Comparison of ENCODE assay signal across 30 mouse cellular contexts in the genomic region with DNA sequence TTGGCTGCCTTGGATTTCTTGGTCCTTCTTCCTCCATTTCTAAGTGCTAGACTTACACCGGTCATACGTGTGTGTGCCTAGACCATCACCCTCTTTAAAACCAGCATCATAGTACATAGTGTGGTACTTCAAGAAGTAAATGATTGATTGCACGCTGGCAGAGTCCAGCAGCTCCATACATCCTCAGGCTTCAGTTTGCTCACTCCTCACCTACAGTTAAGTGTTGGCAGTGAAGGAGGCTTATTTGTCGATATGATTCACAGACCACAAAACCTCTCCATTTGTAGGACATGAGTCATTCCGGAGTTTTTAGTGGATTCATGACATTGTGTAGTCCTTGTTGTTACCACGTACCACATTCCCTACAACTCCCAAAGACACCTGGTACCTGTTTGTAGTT. TPM values are rescaled to one million over a fixed set of nuclear protein-coding genes. Genes with fewer than 3 reads are reported as not detected.
DNase-seq lines count a peak whose midpoint lies in the region; ATAC-seq and TF ChIP-seq lines count a peak whose summit lies in the region.
"Had no signal": no experiment of that assay in that cellular context is flagged by ENCODE, and none has a peak within 500 bp of the region (broad histone marks: within the 10 kb centered on the region; RNA-seq: fewer than 3 reads in every experiment).

No protein-coding gene starts in this region.

- 64% methylated on average over 6 of the region's 6 CpGs for WGBS in lung, embryonic 14.5 days
- WGBS in stomach, embryonic 16.5 days: 81% methylated on average over 6 of the region's 6 CpGs

- no peak overlapping the region for H3K27ac ChIP-seq in lung, embryonic 14.5 days (ENCODE audit: low read depth)
- H3K27ac ChIP-seq in stomach, embryonic 16.5 days (ENCODE audit: low read length): peak overlapping the region; percentile 46
- H3K27ac ChIP-seq: embryonic facial prominence, embryonic 10.5 days; embryonic facial prominence, embryonic 15.5 days; hindbrain, embryonic 13.5 days; liver, embryonic 12.5 days; midbrain, embryonic 10.5 days; midbrain, embryonic 15.5 days had no signal

- H3K4me1 ChIP-seq in lung, embryonic 14.5 days (ENCODE audit: insufficient read depth): no peaks in the 10 kb centered on the region
- no peaks in the 10 kb centered on the region for H3K4me1 ChIP-seq in stomach, embryonic 16.5 days (ENCODE audit: control insufficient read depth, insufficient read depth, low read length)
- H3K4me1 ChIP-seq: embryonic facial prominence, embryonic 10.5 days; embryonic facial prominence, embryonic 15.5 days; liver, embryonic 12.5 days had no signal

- DNase-seq in lung, embryonic 14.5 days: no peak
- no peak for DNase-seq in lung, postnatal 10 days
- DNase-seq in 3T3-L1 (ENCODE audit: low read depth, low spot score): peak; percentile 95
- peak; percentile 52 for DNase-seq in Muller cell, postnatal 12 days (ENCODE audit: inconsistent ontology term)
- no peak for DNase-seq in B cell, adult 2 months
- no peak for DNase-seq in right cerebral cortex, postnatal 4 days
- DNase-seq: adrenal gland, adult 8-10 months; cerebellum, adult 8-10 months; cerebellum, postnatal 25 days; gastrocnemius, postnatal 25 days; heart, adult 18-20 months; heart, postnatal 36 days; kidney, adult 18-20 months; kidney, postnatal 10 days; layer of hippocampus, postnatal 36 days; left cerebral cortex, postnatal 4 days; liver, postnatal 0 days; right cerebral cortex, postnatal 25 days; spleen, adult 18-20 months; thymus, postnatal 4 days had no signal

- H3K36me3 ChIP-seq in lung, embryonic 14.5 days (ENCODE audit: insufficient read depth): peaks cover 12% of the 10 kb centered on the region; the same call in 1 of the 2 replicates
- H3K36me3 ChIP-seq in stomach, embryonic 16.5 days (ENCODE audit: control insufficient read depth, insufficient read depth, low read length): no peaks in the 10 kb centered on the region
- H3K36me3 ChIP-seq: embryonic facial prominence, embryonic 15.5 days; liver, embryonic 12.5 days; midbrain, embryonic 10.5 days; midbrain, embryonic 15.5 days had no signal

- no peak for TF ChIP-seq CTCF in lung, embryonic 14.5 days (IDR thresholded peaks at IDR 0.05; ENCODE audit: low read depth)

- H3K4me2 ChIP-seq in lung, embryonic 14.5 days: no peak overlapping the region
- H3K4me2 ChIP-seq in stomach, embryonic 16.5 days (ENCODE audit: low read depth, low read length): no peak overlapping the region
- H3K4me2 ChIP-seq: embryonic facial prominence, embryonic 15.5 days; heart, embryonic 11.5 days; hindbrain, embryonic 13.5 days; liver, embryonic 12.5 days; midbrain, embryonic 15.5 days had no signal

- H3K27me3 ChIP-seq in lung, embryonic 14.5 days (ENCODE audit: insufficient read depth, low read length): no peaks in the 10 kb centered on the region
- no peaks in the 10 kb centered on the region for H3K27me3 ChIP-seq in stomach, embryonic 16.5 days (ENCODE audit: control insufficient read depth, insufficient read depth, low read length)
- H3K27me3 ChIP-seq: embryonic facial prominence, embryonic 15.5 days; hindbrain, embryonic 13.5 days; liver, embryonic 12.5 days; midbrain, embryonic 15.5 days had no signal

- H3K9ac ChIP-seq in lung, embryonic 14.5 days: no peak overlapping the region
- H3K9ac ChIP-seq in stomach, embryonic 16.5 days (ENCODE audit: low read length): no peak overlapping the region
- H3K9ac ChIP-seq: embryonic facial prominence, embryonic 15.5 days; hindbrain, embryonic 13.5 days; liver, embryonic 12.5 days; liver, postnatal 0 days; midbrain, embryonic 15.5 days had no signal

- peak; percentile 78 for ATAC-seq in lung, embryonic 14.5 days (ENCODE audit: insufficient read depth)
- ATAC-seq in stomach, embryonic 16.5 days (ENCODE audit: insufficient read depth, low FRiP score): no peak
- ATAC-seq: CD4-positive, CD25-positive, alpha-beta regulatory T cell, adult 4 months; forebrain, embryonic 14.5 days; liver, embryonic 12.5 days; liver, postnatal 0 days; midbrain, embryonic 15.5 days had no signal

- H3K9me3 ChIP-seq in lung, embryonic 14.5 days (ENCODE audit: low read depth, low read length): no peaks in the 10 kb centered on the region
- no peaks in the 10 kb centered on the region for H3K9me3 ChIP-seq in stomach, embryonic 16.5 days (replicated peaks; ENCODE audit: control insufficient read depth, low read length)
- H3K9me3 ChIP-seq: embryonic facial prominence, embryonic 10.5 days; embryonic facial prominence, embryonic 15.5 days; hindbrain, embryonic 13.5 days; liver, embryonic 12.5 days; midbrain, embryonic 10.5 days; midbrain, embryonic 15.5 days had no signal

- no peak overlapping the region for H3K4me3 ChIP-seq in lung, embryonic 14.5 days (ENCODE audit: low read depth, low read length)
- no peak overlapping the region for H3K4me3 ChIP-seq in stomach, embryonic 16.5 days (replicated peaks; ENCODE audit: low read length)
- H3K4me3 ChIP-seq: embryonic facial prominence, embryonic 10.5 days; embryonic facial prominence, embryonic 15.5 days; hindbrain, embryonic 13.5 days; liver, embryonic 12.5 days; midbrain, embryonic 10.5 days; midbrain, embryonic 15.5 days had no signal

RNA-seq across cellular contexts. Expression of gene Naa20, which starts 58.6 kb away (rescaled TPM):
- 176 and 188 TPM in 2 replicates for polyA plus RNA-seq in lung, embryonic 14.5 days (2014; fragmentation: Nextera tagmentation; extraction: Ambion mirVana)
- polyA plus RNA-seq in stomach, embryonic 16.5 days (2015; fragmentation: Nextera tagmentation; extraction: Ambion mirVana): 144 and 160 TPM in 2 replicates

Comparison
In these comparisons a context has a peak if more than half of its experiments do, and no peak if none do; other contexts are left out.
1. DNase-seq: peak in 3T3-L1 (single experiment) and Muller cell, postnatal 12 days (single experiment); none in lung, embryonic 14.5 days (single experiment), lung, postnatal 10 days (single experiment), B cell, adult 2 months (0 of 2) and right cerebral cortex, postnatal 4 days (single experiment).